8 mouse cellular contexts compared by ENCODE assay signal in the genomic region with DNA sequence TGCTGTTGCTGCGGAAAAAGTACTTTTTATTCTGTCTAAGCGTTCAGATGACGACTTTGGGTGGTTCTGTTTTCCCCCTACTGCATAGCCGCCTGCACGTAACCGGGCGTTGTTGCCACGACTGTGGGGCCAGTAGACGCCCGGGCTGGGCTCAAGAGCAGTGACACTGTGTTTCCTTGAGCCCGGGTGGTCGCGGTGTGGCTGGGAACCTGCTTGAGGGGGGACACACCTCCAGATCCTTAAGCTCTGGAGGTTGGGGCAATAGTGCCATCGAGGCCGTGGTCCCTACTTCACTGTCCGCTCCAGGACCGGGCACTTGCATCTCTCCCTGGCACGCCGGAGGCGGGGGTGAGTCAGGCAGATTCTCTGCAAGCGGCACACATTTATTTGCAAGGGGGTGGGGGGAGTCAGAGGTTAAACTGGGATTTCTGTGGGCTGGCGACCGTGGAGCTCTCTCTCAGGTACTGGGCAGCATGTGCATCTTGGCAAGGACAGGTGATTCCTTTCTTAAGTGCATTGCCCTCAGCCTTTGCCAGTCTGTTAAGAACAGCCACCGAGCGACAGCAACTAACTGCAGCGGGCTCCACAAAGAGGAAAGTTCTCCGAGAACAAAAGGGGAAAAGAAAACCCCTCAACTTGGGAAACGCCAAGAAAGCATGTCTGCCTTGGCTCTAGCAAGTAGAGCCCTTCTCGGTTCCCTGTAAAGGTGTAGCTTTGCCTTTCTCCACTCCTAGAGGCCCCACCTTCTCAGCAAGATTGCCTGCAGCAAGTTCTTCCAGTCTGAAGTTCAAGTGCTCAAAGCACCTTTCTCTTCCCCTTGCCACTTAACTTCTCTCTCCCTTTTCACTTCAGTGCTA. TPM values are rescaled to one million over a fixed set of nuclear protein-coding genes. Genes with fewer than 3 reads are reported as not detected.
A peak's percentile ranks its signal among the peaks of the same experiment; 100 is the strongest.
DNase-seq lines count a peak whose midpoint lies in the region; ATAC-seq lines count a peak whose summit lies in the region.

No protein-coding gene starts in this region.

- peaks cover 2% of the 10 kb centered on the region; the same call in 1 of the 2 replicates for H3K27me3 ChIP-seq in embryonic facial prominence, embryonic 15.5 days
- H3K27me3 ChIP-seq in hindbrain, embryonic 13.5 days, result peaks cover 35% of the 10 kb centered on the region
- H3K27me3 ChIP-seq in midbrain, embryonic 16.5 days (ENCODE audit: control insufficient read depth, insufficient read depth, low read depth, low read length), result peaks cover 4% of the 10 kb centered on the region

- H3K4me3 ChIP-seq in embryonic facial prominence, embryonic 15.5 days (replicated peaks), result peak overlapping the region; percentile 62
- peak overlapping the region; percentile 81 for H3K4me3 ChIP-seq in hindbrain, embryonic 13.5 days
- H3K4me3 ChIP-seq in midbrain, embryonic 16.5 days (ENCODE audit: low read depth, low read length), result peak overlapping the region; percentile 64

- peak; percentile 29 for DNase-seq in gastrocnemius, postnatal 10 days
- DNase-seq in gastrocnemius, adult 8-10 months (ENCODE audit: low spot score in 2 of 2), result no peak
- DNase-seq in adrenal gland, postnatal 10 days, result peak; percentile 36
- DNase-seq in liver, result peak; percentile 3
- DNase-seq in left cerebral cortex, adult 9 months (ENCODE audit: low spot score in 2 of 2), result no peak

- H3K36me3 ChIP-seq in embryonic facial prominence, embryonic 15.5 days, result no peaks in the 10 kb centered on the region
- no peaks in the 10 kb centered on the region for H3K36me3 ChIP-seq in hindbrain, embryonic 13.5 days
- no peaks in the 10 kb centered on the region for H3K36me3 ChIP-seq in midbrain, embryonic 16.5 days (ENCODE audit: control insufficient read depth, insufficient read depth, low read length)

- peak overlapping the region; percentile 71; the same call in 1 of the 2 replicates for H3K9ac ChIP-seq in embryonic facial prominence, embryonic 15.5 days
- peak overlapping the region; percentile 77 for H3K9ac ChIP-seq in hindbrain, embryonic 13.5 days
- H3K9ac ChIP-seq in midbrain, embryonic 16.5 days (ENCODE audit: low read depth, low read length), result peak overlapping the region; percentile 75

- peak overlapping the region; percentile 95 for H3K4me2 ChIP-seq in embryonic facial prominence, embryonic 15.5 days (replicated peaks)
- peak overlapping the region; percentile 96 for H3K4me2 ChIP-seq in hindbrain, embryonic 13.5 days
- peak overlapping the region; percentile 98 for H3K4me2 ChIP-seq in midbrain, embryonic 16.5 days (ENCODE audit: low read length)

- 0 out of 2 replicates have a peak, but pooled peaks have one; percentile 9 for ATAC-seq in embryonic facial prominence, embryonic 15.5 days (ENCODE audit: insufficient number of reproducible peaks, low FRiP score, low TSS enrichment, low read depth)
- ATAC-seq in hindbrain, embryonic 13.5 days (ENCODE audit: low FRiP score), result peak; percentile 55
- peak; percentile 53 for ATAC-seq in midbrain, embryonic 16.5 days

- H3K27ac ChIP-seq in embryonic facial prominence, embryonic 15.5 days (replicated peaks), result no peak overlapping the region
- H3K27ac ChIP-seq in hindbrain, embryonic 13.5 days, result no peak overlapping the region
- no peak overlapping the region for H3K27ac ChIP-seq in midbrain, embryonic 16.5 days (ENCODE audit: low read length)

- 2% methylated on average over 29 of the region's 29 CpGs for WGBS in embryonic facial prominence, embryonic 15.5 days
- under 1% methylated on average over 29 of the region's 29 CpGs for WGBS in hindbrain, embryonic 13.5 days
- WGBS in midbrain, embryonic 16.5 days, result under 1% methylated on average over 29 of the region's 29 CpGs

- peaks cover 15% of the 10 kb centered on the region for H3K4me1 ChIP-seq in embryonic facial prominence, embryonic 15.5 days
- H3K4me1 ChIP-seq in hindbrain, embryonic 13.5 days (replicated peaks), result peaks cover 15% of the 10 kb centered on the region
- peaks cover 9% of the 10 kb centered on the region for H3K4me1 ChIP-seq in midbrain, embryonic 16.5 days (ENCODE audit: control insufficient read depth, insufficient read depth, low read length)

- no peaks in the 10 kb centered on the region for H3K9me3 ChIP-seq in embryonic facial prominence, embryonic 15.5 days (replicated peaks)
- no peaks in the 10 kb centered on the region for H3K9me3 ChIP-seq in hindbrain, embryonic 13.5 days
- H3K9me3 ChIP-seq in midbrain, embryonic 16.5 days (replicated peaks; ENCODE audit: control insufficient read depth, low read length, poor library complexity, severe bottlenecking), result no peaks in the 10 kb centered on the region

RNA-seq across cellular contexts. Expression of gene Slc4a4, which starts 1.2 kb away (rescaled TPM):
- total RNA-seq in gastrocnemius, postnatal 10 days (2021), result 10 to 100 TPM; 11.3 to 11.7 TPM
- 10 to 100 TPM; 20.2 to 38.8 (median 23.6) TPM for total RNA-seq in gastrocnemius, adult 8-10 months (2022)
- total RNA-seq in adrenal gland, postnatal 10 days (2021), result 100 to 1,000 TPM in 1 of 2 experiments, 10 to 100 TPM in 1; 99.5 to 108 TPM
- polyA plus RNA-seq in embryonic facial prominence, embryonic 15.5 days (2015; fragmentation: Nextera tagmentation; extraction: Ambion mirVana), result 2.4 and 2.8 TPM in 2 replicates
- polyA plus RNA-seq in hindbrain, embryonic 13.5 days (2015; fragmentation: Nextera tagmentation; extraction: Ambion mirVana), result 3.1 and 3.3 TPM in 2 replicates
- polyA plus RNA-seq in midbrain, embryonic 16.5 days (2015; fragmentation: Nextera tagmentation; extraction: Ambion mirVana), result 5.7 and 8.3 TPM in 2 replicates

Comparison
In these comparisons a context has a peak if more than half of its experiments do, and no peak if none do; other contexts are left out.
1. DNase-seq: peak in gastrocnemius, postnatal 10 days (single experiment), adrenal gland, postnatal 10 days (single experiment) and liver (single experiment); none in gastrocnemius, adult 8-10 months (0 of 2) and left cerebral cortex, adult 9 months (0 of 2).
2. Peak in every context shown above with its lines, with median percentiles within 50 percentile points of each other: ATAC-seq, H3K4me2 ChIP-seq, H3K4me3 ChIP-seq and H3K9ac ChIP-seq.